Mouse (Mus musculus): Measurements from ENCODE around the gene Kcnd1.
A peak's percentile ranks its signal among the peaks of the same experiment; 100 is the strongest.

Gene Kcnd1

GRCm38 (mm10) chrX:7854578-7854977 lies 32.5 kb downstream of the Kcnd1 start:
- peak; percentile 72; the same call in 1 of the 2 replicates for ATAC-seq (ENCODE audit: low TSS enrichment)

- no peak for ATAC-seq (ENCODE audit: low TSS enrichment)
These were observed 37.2 kb downstream of the Kcnd1 start for GRCm38 (mm10) chrX:7859191-7859753.

- no peak for ATAC-seq (ENCODE audit: low TSS enrichment)
These were observed 41.1 kb downstream of the Kcnd1 start for GRCm38 (mm10) chrX:7863181-7863580.

- no peak for ATAC-seq (ENCODE audit: low TSS enrichment)
These were observed 42.5 kb downstream of the Kcnd1 start for GRCm38 (mm10) chrX:7864551-7864950.

- no peak for ATAC-seq (ENCODE audit: low TSS enrichment)
These were observed 43.3 kb downstream of the Kcnd1 start for GRCm38 (mm10) chrX:7865343-7865742.

GRCm38 (mm10) chrX:7865786-7866185 lies 43.7 kb downstream of the Kcnd1 start:
- no peak for ATAC-seq (ENCODE audit: low TSS enrichment)

- ATAC-seq (ENCODE audit: low TSS enrichment): no peak
These were observed 45.1 kb downstream of the Kcnd1 start for GRCm38 (mm10) chrX:7867141-7867540.

GRCm38 (mm10) chrX:7868506-7868905 lies 46.4 kb downstream of the Kcnd1 start:
- ATAC-seq (ENCODE audit: low TSS enrichment): no peak

- no peak for ATAC-seq (ENCODE audit: low TSS enrichment)
These were observed 47.7 kb downstream of the Kcnd1 start for GRCm38 (mm10) chrX:7869826-7870225.

- ATAC-seq (ENCODE audit: low TSS enrichment): peak; percentile 76
These were observed 55.9 kb downstream of the Kcnd1 start, which contains the start of gene Pim2 for GRCm38 (mm10) chrX:7878007-7878419. Pim2 (plus strand) TSS chrX:7878262.

GRCm38 (mm10) chrX:7878495-7878894 lies 56.4 kb downstream of the Kcnd1 start:
- peak; percentile 20; the same call in 1 of the 2 replicates for ATAC-seq (ENCODE audit: low TSS enrichment)

- ATAC-seq (ENCODE audit: low TSS enrichment): peak; percentile 51
These were observed 57.7 kb downstream of the Kcnd1 start for GRCm38 (mm10) chrX:7879819-7880218.

GRCm38 (mm10) chrX:7883841-7884567 lies 61.9 kb downstream of the Kcnd1 start, which contains the start of gene Slc35a2:
Slc35a2 (plus strand) TSS chrX:7884028.
- ATAC-seq (ENCODE audit: low TSS enrichment): peak; percentile 77

All from frontal cortex, adult (tissue).